Mouse (Mus musculus): ENCODE data around the gene Hcn4.

- TF ChIP-seq CTCF (IDR thresholded peaks at IDR 0.05; ENCODE audit: extremely low read depth, insufficient read depth, insufficient read length, insufficient replicate concordance) (no peak), POLR2A (IDR thresholded peaks at IDR 0.05; ENCODE audit: low read depth, low read length) (no peak)
These were observed 18.4 kb downstream of the Hcn4 start for GRCm38 (mm10) chr9:58841655-58842054.

All from spleen, adult 2 months (tissue).